Mouse (Mus musculus): ENCODE measurements around the gene Fcer1g. TPM values are rescaled to one million over a fixed set of nuclear protein-coding genes. Genes with fewer than 3 reads are reported as not detected.
"Not testable (repeated sequence)": the region's sequence is repeated elsewhere in the genome, so short reads cannot be mapped to it uniquely, and the experiment has no call there.

The Fcer1g gene
- polyA plus RNA-seq, 1 experiment = 317 TPM

DNA sequence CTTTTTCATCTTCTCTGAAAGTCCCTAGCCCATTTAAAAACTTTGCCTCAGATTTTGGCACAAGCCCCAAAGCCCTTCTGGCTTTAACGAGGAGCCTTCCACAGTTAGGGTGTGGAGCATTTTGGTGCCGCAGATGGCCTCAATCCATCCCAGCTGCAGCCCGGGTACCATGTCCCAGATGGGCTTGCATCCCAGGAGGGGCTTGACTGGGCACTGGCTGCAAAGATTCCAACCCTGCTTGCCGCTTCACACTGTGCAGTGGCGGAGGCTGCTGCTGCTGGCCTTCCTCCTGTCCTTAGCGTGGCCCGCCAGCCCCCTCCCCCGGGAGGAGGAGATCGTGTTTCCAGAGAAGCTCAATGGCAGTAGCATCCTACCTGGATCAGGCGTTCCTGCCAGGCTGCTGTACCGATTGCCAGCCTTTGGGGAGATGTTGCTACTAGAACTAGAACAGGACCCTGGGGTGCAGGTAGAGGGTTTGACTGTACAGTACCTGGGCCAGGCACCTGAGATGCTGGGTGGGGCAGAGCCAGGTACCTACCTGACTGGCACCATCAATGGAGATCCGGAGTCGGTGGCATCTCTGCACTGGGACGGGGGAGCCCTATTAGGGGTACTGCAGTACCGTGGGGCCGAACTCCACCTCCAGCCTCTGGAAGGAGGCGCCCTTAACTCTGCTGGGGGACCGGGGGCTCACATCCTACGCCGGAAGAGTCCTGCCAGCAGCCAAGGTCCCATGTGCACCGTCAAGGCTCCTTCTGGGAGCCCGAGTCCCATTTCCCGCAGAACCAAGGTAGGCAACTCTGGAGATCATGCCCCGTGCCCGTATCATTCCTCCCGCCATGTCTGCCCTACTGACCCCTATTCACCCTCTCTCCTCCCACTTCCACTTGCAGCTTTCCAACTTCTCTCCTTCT lies 16.8 kb upstream of the Fcer1g start, which contains the start of gene Ndufs2:
Ndufs2 (minus strand) TSS at position 709 of the 914 bp plus-strand sequence.
- WGBS = 64% methylated on average over 26 of the region's 26 CpGs
- TF ChIP-seq CTCF (IDR thresholded peaks at IDR 0.05; ENCODE audit: control insufficient read depth, insufficient read depth, low read length) (no peak), POLR2A (IDR thresholded peaks at IDR 0.05; ENCODE audit: borderline replicate concordance, control insufficient read depth, low read depth, low read length) (no peak)
- H3K4me3 ChIP-seq (replicated peaks; ENCODE audit: control insufficient read depth, low read depth, low read length) = no peak within 1 kb of the TSS
- no peak within 1 kb of the TSS for H3K27ac ChIP-seq (ENCODE audit: control insufficient read depth, insufficient read depth, low read depth, low read length, poor library complexity)
- peaks cover 2% of the 10 kb centered on the region; the same call in 1 of the 2 replicates for H3K4me1 ChIP-seq (ENCODE audit: control insufficient read depth, insufficient read depth, low read length)

DNA sequence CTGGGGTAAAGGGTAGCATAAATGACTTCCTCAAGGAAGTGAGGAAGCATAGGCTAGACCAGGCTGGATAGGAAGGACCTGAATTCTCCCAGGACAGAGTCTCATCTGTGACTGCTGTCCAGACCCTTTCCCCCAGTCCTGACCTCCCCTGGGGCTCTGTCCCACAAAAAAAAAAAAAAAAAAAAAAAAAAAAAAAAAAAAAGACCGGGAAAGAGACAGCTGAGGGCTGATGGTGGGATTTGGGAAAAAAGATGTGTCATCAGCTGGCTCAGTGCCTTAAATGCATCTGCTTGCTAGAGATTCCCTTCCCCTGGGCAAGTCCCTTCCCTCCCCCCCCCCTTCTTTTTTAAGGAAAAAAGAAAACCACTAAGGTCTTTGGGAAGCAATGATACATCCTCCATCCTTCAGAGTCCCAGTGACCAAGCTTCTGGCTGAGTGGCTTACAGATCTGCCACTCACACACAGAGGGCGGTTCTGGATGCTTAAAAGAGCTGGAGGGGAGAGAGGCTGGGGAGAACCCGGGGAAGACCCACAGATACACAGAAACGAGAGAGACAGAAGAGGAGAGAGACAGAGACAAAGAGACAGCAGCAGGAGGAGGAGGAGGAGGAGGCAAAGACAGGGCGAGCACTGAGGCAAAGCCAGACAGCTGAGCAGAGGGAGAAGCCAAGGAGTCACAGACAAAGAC lies 15.9 kb upstream of the Fcer1g start, which contains the start of gene Adamts4:
Adamts4 (plus strand) TSS at position 509 of the 688 bp plus-strand sequence.
- Histone ChIP-seq H3K4me1 (ENCODE audit: control insufficient read depth, insufficient read depth, low read length) (peaks cover 2% of the 10 kb centered on the region; the same call in 1 of the 2 replicates), H3K27ac (ENCODE audit: control insufficient read depth, insufficient read depth, low read depth, low read length, poor library complexity) (no peak within 1 kb of the TSS), H3K4me3 (replicated peaks; ENCODE audit: control insufficient read depth, low read depth, low read length) (no peak within 1 kb of the TSS)
- TF ChIP-seq CTCF (IDR thresholded peaks at IDR 0.05; ENCODE audit: control insufficient read depth, insufficient read depth, low read length) (no peak), POLR2A (IDR thresholded peaks at IDR 0.05; ENCODE audit: borderline replicate concordance, control insufficient read depth, low read depth, low read length) (no peak)
- WGBS = 30% methylated on average over 5 of the region's 5 CpGs

DNA sequence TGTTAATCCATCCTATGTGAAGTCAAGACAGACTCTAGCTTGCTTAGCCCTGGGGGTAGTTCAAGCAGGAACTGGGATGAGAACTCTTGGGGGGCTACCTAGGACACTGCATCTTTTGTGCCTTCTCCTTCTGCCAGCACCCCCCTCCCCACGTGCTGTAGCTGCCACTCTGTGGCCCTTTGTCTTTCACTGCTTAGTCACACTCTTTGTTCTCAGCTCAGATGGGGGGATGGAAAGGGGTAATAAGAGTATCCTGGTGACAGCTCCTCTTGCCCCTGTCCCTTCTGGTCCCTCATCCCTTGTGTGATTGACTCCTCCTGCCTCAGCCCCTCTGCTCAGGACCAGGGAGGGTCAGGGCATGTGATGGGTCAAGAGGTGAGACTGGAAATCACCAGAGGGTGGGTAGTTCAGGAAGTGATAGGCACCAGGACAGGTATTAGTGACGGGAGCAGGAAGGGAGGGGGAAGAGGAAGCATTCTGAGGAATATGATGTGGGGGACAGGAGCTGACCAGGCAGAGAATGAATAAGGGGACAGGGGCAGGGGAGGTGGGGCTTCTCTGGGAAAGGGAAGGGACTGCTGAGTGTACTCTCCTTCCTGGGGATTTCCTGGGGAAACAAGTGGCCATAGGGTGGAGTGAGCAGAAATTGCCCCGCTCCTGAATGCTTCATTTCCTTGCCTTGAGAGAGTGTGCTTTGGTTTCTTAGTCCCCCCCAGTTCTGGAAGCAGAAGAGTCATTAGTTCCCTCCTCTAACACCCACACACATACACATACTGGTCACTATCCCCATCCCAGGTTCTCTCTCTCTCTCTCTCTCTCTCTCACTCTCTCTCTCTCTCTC lies 14.4 kb upstream of the Fcer1g start:
- H3K27ac ChIP-seq (ENCODE audit: control insufficient read depth, insufficient read depth, low read depth, low read length, poor library complexity) = no peak overlapping the region
- H3K4me3 ChIP-seq (replicated peaks; ENCODE audit: control insufficient read depth, low read depth, low read length) = no peak overlapping the region
- WGBS = 50% methylated on average over 3 of the region's 3 CpGs
- TF ChIP-seq POLR2A (IDR thresholded peaks at IDR 0.05; ENCODE audit: borderline replicate concordance, control insufficient read depth, low read depth, low read length) (no peak), CTCF (IDR thresholded peaks at IDR 0.05; ENCODE audit: control insufficient read depth, insufficient read depth, low read length) (no peak)
- H3K4me1 ChIP-seq (ENCODE audit: control insufficient read depth, insufficient read depth, low read length) = peaks cover 2% of the 10 kb centered on the region; the same call in 1 of the 2 replicates

DNA sequence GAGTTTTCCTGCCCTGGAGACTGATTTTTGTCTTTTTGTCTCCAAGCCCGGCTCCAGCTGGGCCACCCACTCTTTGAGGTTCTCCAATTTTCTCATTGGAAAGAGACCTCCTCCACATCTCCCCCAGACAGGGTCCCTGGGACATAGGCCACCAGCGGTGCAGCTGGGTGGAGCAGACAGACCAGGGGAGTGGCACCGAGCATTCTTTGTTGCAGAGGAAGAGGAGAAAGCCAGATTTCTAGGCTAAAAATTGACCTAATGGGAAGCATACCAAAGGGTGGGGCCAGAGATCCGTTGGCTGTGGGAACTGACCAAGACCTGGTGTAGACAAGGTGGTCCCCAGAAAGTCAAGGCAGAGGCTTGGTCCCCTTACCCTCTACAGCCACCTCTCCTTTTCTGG lies 13.8 kb upstream of the Fcer1g start:
- no peak overlapping the region for H3K4me3 ChIP-seq (replicated peaks; ENCODE audit: control insufficient read depth, low read depth, low read length)
- no peak overlapping the region for H3K27ac ChIP-seq (ENCODE audit: control insufficient read depth, insufficient read depth, low read depth, low read length, poor library complexity)
- no peak for TF ChIP-seq POLR2A (IDR thresholded peaks at IDR 0.05; ENCODE audit: borderline replicate concordance, control insufficient read depth, low read depth, low read length)
- no peak for TF ChIP-seq CTCF (IDR thresholded peaks at IDR 0.05; ENCODE audit: control insufficient read depth, insufficient read depth, low read length)
- H3K4me1 ChIP-seq (ENCODE audit: control insufficient read depth, insufficient read depth, low read length) = peaks cover 2% of the 10 kb centered on the region; the same call in 1 of the 2 replicates
- 45% methylated on average over 4 of the region's 4 CpGs for WGBS

DNA sequence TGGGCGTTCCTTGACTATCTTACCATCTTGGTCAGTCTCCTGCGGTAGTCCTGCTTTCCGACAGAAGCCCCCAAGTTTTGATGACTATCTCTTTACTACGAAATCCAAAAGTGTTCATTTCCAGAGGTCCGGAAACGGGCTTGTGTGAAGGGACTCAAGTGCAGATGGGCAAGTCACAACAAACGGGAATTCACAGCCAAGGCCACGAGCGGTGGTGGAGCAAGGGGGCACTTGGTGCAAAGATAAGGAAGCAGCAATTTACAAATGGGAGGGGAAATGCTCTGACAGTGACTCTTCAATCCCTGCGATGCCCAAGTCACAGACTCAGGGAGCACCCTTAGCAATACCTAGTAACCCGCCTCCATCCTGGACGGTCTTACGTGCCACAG lies 13.3 kb upstream of the Fcer1g start:
- peak overlapping the region; percentile 73 for H3K4me3 ChIP-seq (replicated peaks; ENCODE audit: control insufficient read depth, low read depth, low read length)
- peaks cover 2% of the 10 kb centered on the region; the same call in 1 of the 2 replicates for H3K4me1 ChIP-seq (ENCODE audit: control insufficient read depth, insufficient read depth, low read length)
- no peak for TF ChIP-seq CTCF (IDR thresholded peaks at IDR 0.05; ENCODE audit: control insufficient read depth, insufficient read depth, low read length)
- no peak for TF ChIP-seq POLR2A (IDR thresholded peaks at IDR 0.05; ENCODE audit: borderline replicate concordance, control insufficient read depth, low read depth, low read length)

DNA sequence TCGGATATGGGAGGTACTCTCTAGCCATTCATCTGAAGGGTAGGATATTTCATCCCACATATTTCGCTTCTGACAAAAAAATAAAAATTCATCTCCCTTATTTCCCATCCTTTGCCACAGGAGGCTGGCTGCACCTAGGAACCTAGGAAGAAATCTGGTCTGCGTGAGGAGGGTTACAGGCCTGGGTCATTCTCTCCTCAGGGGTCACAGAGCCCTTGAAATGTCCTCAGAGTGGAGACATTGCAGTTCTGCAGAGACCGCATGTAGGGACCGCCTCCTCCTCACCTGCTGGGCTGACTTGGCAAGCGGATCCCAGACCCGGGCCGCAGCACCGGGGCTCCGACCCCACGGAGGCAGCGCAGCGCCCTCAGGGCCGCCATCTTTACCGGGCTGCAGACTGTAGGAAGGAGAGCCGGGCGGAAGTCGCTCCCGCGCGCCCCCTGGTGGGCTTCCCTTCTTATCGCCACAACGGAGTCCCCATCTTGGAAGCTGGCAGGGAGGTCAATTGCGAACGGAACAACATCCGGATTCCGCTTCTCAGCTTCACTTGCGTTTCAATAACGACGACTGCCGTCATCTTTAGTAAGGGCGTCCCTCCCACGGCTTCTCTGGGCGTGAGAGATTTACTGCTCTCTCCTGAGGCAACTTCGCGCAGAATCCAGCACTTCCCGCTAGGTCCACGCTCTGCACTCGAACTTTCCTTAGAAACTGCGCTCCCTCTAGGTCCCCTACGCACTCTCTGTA lies 12.7 kb upstream of the Fcer1g start:
- Histone ChIP-seq H3K4me3 (replicated peaks; ENCODE audit: control insufficient read depth, low read depth, low read length) (peak overlapping the region; percentile 83), H3K27ac (ENCODE audit: control insufficient read depth, insufficient read depth, low read depth, low read length, poor library complexity) (peak overlapping the region; percentile 48), H3K4me1 (ENCODE audit: control insufficient read depth, insufficient read depth, low read length) (peaks cover 2% of the 10 kb centered on the region; the same call in 1 of the 2 replicates)
- TF ChIP-seq POLR2A (IDR thresholded peaks at IDR 0.05; ENCODE audit: borderline replicate concordance, control insufficient read depth, low read depth, low read length) (peak; percentile 84; the same call in 1 of the 2 replicates), CTCF (IDR thresholded peaks at IDR 0.05; ENCODE audit: control insufficient read depth, insufficient read depth, low read length) (peak; percentile 86)
- WGBS = under 1% methylated on average over 41 of the region's 41 CpGs

More for the DNA sequence above, 13.3 kb upstream of the Fcer1g start:
- WGBS = 14% methylated on average over 13 of the region's 13 CpGs
- peak overlapping the region; percentile 48 for H3K27ac ChIP-seq (ENCODE audit: control insufficient read depth, insufficient read depth, low read depth, low read length, poor library complexity)

DNA sequence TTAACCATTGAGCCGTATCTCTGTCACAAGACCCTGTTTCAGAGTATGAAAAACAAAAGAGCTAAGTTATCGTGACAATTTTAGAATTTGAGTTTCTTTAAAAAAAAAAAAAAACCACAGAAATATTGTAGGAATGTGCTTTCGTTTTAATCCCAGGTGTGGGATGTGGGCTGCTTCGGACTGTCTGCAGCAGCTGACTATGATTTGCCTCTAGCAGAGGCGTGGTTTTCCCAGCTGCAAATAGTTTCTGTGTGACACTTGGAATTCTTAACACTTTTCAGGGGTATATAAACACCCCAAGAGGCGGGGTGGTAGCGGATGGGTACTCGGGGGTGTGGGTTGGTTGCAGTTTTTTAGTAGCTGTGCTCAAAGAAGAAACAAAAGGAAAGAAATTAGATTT lies 11.2 kb upstream of the Fcer1g start:
- TF ChIP-seq POLR2A (IDR thresholded peaks at IDR 0.05; ENCODE audit: borderline replicate concordance, control insufficient read depth, low read depth, low read length) (no peak), CTCF (IDR thresholded peaks at IDR 0.05; ENCODE audit: control insufficient read depth, insufficient read depth, low read length) (no peak)
- H3K4me1 ChIP-seq (ENCODE audit: control insufficient read depth, insufficient read depth, low read length) = peaks cover 2% of the 10 kb centered on the region; the same call in 1 of the 2 replicates
- WGBS = 90% methylated on average over 8 of the region's 8 CpGs
- no peak overlapping the region for H3K27ac ChIP-seq (ENCODE audit: control insufficient read depth, insufficient read depth, low read depth, low read length, poor library complexity)
- no peak overlapping the region for H3K4me3 ChIP-seq (replicated peaks; ENCODE audit: control insufficient read depth, low read depth, low read length)

DNA sequence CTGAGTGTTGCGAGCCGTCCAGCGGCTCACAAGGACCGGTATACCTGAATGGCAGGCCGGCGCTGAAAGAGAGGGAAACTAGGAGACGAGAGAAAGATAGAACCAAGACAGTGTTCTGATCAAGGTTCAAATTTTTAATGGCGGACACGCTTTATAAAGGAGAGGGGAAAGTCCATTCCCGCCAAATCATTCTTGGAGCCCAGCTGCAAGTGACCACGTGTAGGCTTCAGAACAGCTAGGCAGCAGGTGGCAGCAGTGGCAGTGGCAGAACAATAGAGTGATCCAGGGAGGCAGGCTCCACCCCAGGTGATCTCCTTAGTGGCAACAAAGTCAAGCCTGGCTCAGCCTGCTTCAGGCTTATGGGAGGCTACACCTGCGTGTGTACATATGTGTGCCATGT lies 7.8 kb upstream of the Fcer1g start:
- H3K4me3 ChIP-seq (replicated peaks; ENCODE audit: control insufficient read depth, low read depth, low read length); H3K27ac ChIP-seq (ENCODE audit: control insufficient read depth, insufficient read depth, low read depth, low read length, poor library complexity); H3K4me1 ChIP-seq (ENCODE audit: control insufficient read depth, insufficient read depth, low read length): not testable (repeated sequence)
- WGBS = 89% methylated on average over 12 of the region's 12 CpGs
